Mouse (Mus musculus): ENCODE data around the gene Med11.

- TF ChIP-seq CTCF (IDR thresholded peaks at IDR 0.05; ENCODE audit: low read depth, low read length) (no peak), TAL1 (conservative IDR thresholded peaks at IDR 0.05; ENCODE audit: low read depth, low read length) (no peak), GATA2 (IDR thresholded peaks at IDR 0.05; ENCODE audit: borderline replicate concordance, low read depth, low read length) (no peak)
Measured at GRCm38 (mm10) chr11:70433569-70433943, 18.2 kb upstream of the Med11 start.
